Mouse (Mus musculus) erythroblast, embryonic 14.5 days (primary cell): ENCODE data around the gene Clps.

Experiments used
- GATA1 ChIP-seq: IDR thresholded peaks from 2 replicates; pipeline ENCODE4 v1.6.1; 2012; ENCODE audit warnings: low read length, inconsistent platforms, mixed read lengths
- TAL1 ChIP-seq: IDR thresholded peaks from 3 replicates; pipeline ENCODE4 v1.6.1; 2012; ENCODE audit warnings: low read length, inconsistent platforms, mixed read lengths

GRCm38 (mm10) chr17:28510445-28511342 lies 49.9 kb downstream of the Clps start:
- TF ChIP-seq GATA1 (no peak), TAL1 (no peak)
